Mouse (Mus musculus) midbrain, embryonic 12.5 days (tissue): Measurements from ENCODE around the gene Caprin2. TPM values are rescaled to one million over a fixed set of nuclear protein-coding genes. Genes with fewer than 3 reads are reported as not detected.

ENCODE experiments used
- ATAC-seq: fragments of 200-750 bp; cut with Nextera tagmentation; 2 replicates; pipeline ENCODE4 v1.8.0; 2017; ENCODE audit warnings: low read depth, moderate TSS enrichment, moderate library complexity; ENCODE audit not compliant: low FRiP score
- H3K27ac ChIP-seq: fragments of 300-500 bp; sonication (generic); replicated peaks from 2 replicates; pipeline ENCODE4 v1.5.1; 2016; ENCODE audit warnings: mild to moderate bottlenecking
- H3K27me3 ChIP-seq: fragments of 300-500 bp; sonication (generic); 2 replicates; pipeline ENCODE4 v1.6.1; 2016; ENCODE audit warnings: mild to moderate bottlenecking
- H3K36me3 ChIP-seq: fragments of 300-500 bp; sonication (generic); 2 replicates; pipeline ENCODE4 v1.6.1; 2016
- H3K4me1 ChIP-seq: fragments of 300-500 bp; sonication (generic); 2 replicates; pipeline ENCODE4 v1.6.1; 2016
- H3K4me2 ChIP-seq: fragments of 300-500 bp; sonication (generic); replicated peaks from 2 replicates; pipeline ENCODE4 v1.6.1; 2016; ENCODE audit warnings: mild to moderate bottlenecking, moderate library complexity
- H3K4me3 ChIP-seq: fragments of 300-500 bp; sonication (generic); 2 replicates; pipeline ENCODE4 v1.5.1; 2016; ENCODE audit warnings: mild to moderate bottlenecking
- H3K9ac ChIP-seq: fragments of 300-500 bp; sonication (generic); replicated peaks from 2 replicates; pipeline ENCODE4 v1.6.1; 2016; ENCODE audit warnings: mild to moderate bottlenecking, moderate library complexity
- H3K9me3 ChIP-seq: fragments of 300-500 bp; sonication (generic); 2 replicates; pipeline ENCODE4 v1.6.1; 2016; ENCODE audit warnings: mild to moderate bottlenecking
- WGBS: fragments of 180-500 bp; shearing (Covaris S2); methylation state at CpG from one replicate; pipeline ENCODE4 v1.1.7; 2016; 5-methylcytosine and 5-hydroxymethylcytosine counted together
- polyA plus RNA-seq: library from polyadenylated mRNA; unstranded; fragments of >200 nt; fragmentation: Nextera tagmentation; extraction: Ambion mirVana; gene quantifications from 2 replicates; pipeline ENCODE4 v1.2.1, GENCODE M21; 2016

Caprin2 gene
- polyA plus RNA-seq, 1 experiment from 2014 or later: 25.3 TPM

DNA sequence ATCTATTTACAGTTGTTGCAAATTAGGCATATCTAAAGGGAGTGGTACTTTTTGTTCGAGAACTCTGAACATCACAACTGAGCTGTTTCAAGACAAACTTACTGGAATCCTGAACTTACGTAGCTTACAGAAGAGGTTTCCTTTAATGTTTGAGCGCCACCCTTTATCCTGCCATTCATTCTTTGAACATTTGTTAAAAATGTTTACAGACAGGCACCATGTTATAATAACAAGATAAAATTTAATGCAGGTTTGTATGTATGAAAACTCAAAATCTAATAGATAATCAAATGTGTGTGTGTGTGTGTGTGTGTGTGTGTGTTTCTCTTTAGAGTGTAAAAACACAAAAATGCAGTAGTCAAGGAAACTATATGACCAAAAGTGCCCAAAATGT, 64.3 kb downstream of the Caprin2 start:
- H3K9ac ChIP-seq: peak overlapping the region; percentile 34; the same call in 1 of the 2 replicates
- ATAC-seq: no peak; the same call in 1 of the 2 replicates
- peak overlapping the region; percentile 89 for H3K4me2 ChIP-seq
- peaks cover 19% of the 10 kb centered on the region for H3K4me1 ChIP-seq
- H3K27me3 ChIP-seq: no peaks in the 10 kb centered on the region
- H3K27ac ChIP-seq: no peak overlapping the region; the same call in 1 of the 2 replicates
- H3K36me3 ChIP-seq: no peaks in the 10 kb centered on the region
- WGBS: 34% methylated on average over 3 of the region's 3 CpGs
- peak overlapping the region; percentile 71 for H3K4me3 ChIP-seq
- H3K9me3 ChIP-seq: peaks cover 3% of the 10 kb centered on the region; the same call in 1 of the 2 replicates

GRCm38 (mm10) chr6:148830748-148831727, 65.0 kb downstream of the Caprin2 start, which contains the start of gene Ipo8:
Ipo8 (minus strand) TSS chr6:148831467.
- no peak within 1 kb of the TSS; the same call in 1 of the 2 replicates for H3K27ac ChIP-seq
- no peaks in the 10 kb centered on the region for H3K27me3 ChIP-seq
- peak within 1 kb of the TSS; percentile 69 for H3K9ac ChIP-seq
- peak; percentile 98 for ATAC-seq
- peaks cover 19% of the 10 kb centered on the region for H3K4me1 ChIP-seq
- H3K4me2 ChIP-seq: peak within 1 kb of the TSS; percentile 89
- H3K4me3 ChIP-seq: peak within 1 kb of the TSS; percentile 71
- peaks cover 3% of the 10 kb centered on the region; the same call in 1 of the 2 replicates for H3K9me3 ChIP-seq
- no peaks in the 10 kb centered on the region for H3K36me3 ChIP-seq
- 1% methylated on average over 47 of the region's 47 CpGs for WGBS

- Histone ChIP-seq H3K4me3 (peak overlapping the region; percentile 71), H3K4me2 (peak overlapping the region; percentile 89), H3K4me1 (peaks cover 19% of the 10 kb centered on the region), H3K9me3 (peaks cover 3% of the 10 kb centered on the region; the same call in 1 of the 2 replicates), H3K9ac (peak overlapping the region; percentile 69), H3K27me3 (no peaks in the 10 kb centered on the region), H3K36me3 (no peaks in the 10 kb centered on the region), H3K27ac (no peak overlapping the region)
- WGBS: 12% methylated on average over 3 of the region's 3 CpGs
- no peak for ATAC-seq
Measured at GRCm38 (mm10) chr6:148830355-148830747, 65.7 kb downstream of the Caprin2 start.

DNA sequence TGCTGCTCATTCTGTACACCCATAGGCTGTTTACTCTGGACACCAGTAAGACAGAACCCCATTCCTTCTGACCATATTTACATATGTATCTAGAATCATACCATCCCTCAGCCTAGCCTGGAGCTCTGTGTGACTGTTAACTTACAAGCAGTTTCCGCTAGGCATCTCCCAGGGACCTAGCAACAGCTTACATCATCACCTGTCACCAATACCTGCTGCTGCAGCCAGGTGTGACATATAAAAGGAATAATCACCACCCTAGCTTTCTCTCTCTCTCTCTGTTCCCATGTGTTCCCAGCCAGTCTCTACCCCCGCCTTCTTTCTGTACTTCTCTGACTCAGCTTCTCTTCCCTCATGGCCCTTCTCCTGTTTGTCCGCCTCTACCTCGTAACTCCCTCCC, 69.9 kb downstream of the Caprin2 start:
- peaks cover 14% of the 10 kb centered on the region for H3K4me1 ChIP-seq
- no peak for ATAC-seq
- no peak overlapping the region for H3K4me2 ChIP-seq
- H3K27me3 ChIP-seq: no peaks in the 10 kb centered on the region
- H3K36me3 ChIP-seq: peaks cover 13% of the 10 kb centered on the region
- no peaks in the 10 kb centered on the region for H3K9me3 ChIP-seq
- WGBS: 93% methylated on average over 4 of the region's 4 CpGs
- no peak overlapping the region for H3K4me3 ChIP-seq
- no peak overlapping the region for H3K9ac ChIP-seq
- no peak overlapping the region for H3K27ac ChIP-seq

DNA sequence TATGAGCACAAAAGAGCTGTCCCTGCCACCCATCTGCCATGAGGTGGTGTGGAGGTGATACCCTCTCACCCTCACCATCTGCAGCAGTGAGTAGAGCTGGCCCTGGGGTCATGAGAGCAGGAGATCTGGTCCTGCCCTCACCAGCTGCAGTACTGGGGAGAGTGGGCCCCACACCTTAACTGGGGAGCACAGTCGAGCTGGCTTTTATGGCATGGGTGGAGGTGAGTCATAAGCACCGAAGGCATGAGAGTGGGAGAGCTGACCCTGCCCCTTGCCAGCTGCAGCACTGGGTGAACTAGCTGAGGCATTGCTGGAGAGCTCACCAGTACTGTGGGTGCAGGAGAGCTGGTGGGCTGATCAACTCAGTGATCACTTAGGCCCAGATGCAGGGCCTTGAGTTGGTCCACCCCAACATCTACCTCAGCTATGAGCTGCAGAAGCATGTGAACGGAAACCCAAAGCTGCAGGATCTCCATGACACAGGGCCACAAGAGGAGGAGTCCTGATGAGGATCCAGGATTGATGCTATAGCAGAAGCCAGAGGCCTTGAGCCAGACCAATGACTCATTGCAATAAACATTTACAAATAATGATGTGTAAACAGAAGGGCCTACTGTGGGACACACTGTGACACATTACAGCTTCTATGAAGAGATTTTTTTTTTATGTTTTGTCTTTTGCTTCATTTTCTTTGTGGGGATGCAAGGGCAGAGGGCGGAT, 77.3 kb downstream of the Caprin2 start:
- H3K27me3 ChIP-seq: no peaks in the 10 kb centered on the region
- 93% methylated on average over 4 of the region's 4 CpGs for WGBS
- no peak overlapping the region for H3K27ac ChIP-seq
- H3K36me3 ChIP-seq: peaks cover 58% of the 10 kb centered on the region
- no peak for ATAC-seq
- H3K4me1 ChIP-seq: no peaks in the 10 kb centered on the region
- H3K4me3 ChIP-seq: no peak overlapping the region
- no peak overlapping the region for H3K4me2 ChIP-seq
- no peak overlapping the region for H3K9ac ChIP-seq
- no peaks in the 10 kb centered on the region for H3K9me3 ChIP-seq

GRCm38 (mm10) chr6:148816751-148817150, 79.3 kb downstream of the Caprin2 start:
- no peak for ATAC-seq
- H3K27me3 ChIP-seq: no peaks in the 10 kb centered on the region
- H3K36me3 ChIP-seq: peaks cover 65% of the 10 kb centered on the region
- H3K4me2 ChIP-seq: no peak overlapping the region
- H3K4me1 ChIP-seq: no peaks in the 10 kb centered on the region
- WGBS: 93% methylated on average over 5 of the region's 5 CpGs
- H3K4me3 ChIP-seq: no peak overlapping the region
- H3K27ac ChIP-seq: no peak overlapping the region
- no peak overlapping the region for H3K9ac ChIP-seq
- H3K9me3 ChIP-seq: no peaks in the 10 kb centered on the region

DNA sequence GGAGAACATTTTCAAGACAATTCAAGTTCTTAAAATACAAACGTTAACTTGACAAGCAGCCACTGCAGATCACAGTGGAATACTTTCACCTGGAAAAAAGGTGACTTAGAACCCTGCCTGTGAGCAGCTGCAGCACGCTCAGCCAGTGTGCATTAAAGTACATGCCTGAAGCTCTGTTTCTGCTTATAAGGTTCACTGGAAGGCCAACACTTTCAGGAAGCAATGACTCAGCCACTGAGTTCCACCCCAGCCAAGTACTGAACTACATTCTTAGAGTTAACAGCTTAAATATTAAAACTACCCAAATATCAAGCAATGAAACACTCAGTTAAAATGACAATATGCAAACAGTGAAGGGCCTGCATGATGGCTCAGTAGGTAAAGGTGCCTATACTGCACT, 84.9 kb downstream of the Caprin2 start:
- no peak overlapping the region for H3K9ac ChIP-seq
- no peaks in the 10 kb centered on the region for H3K9me3 ChIP-seq
- H3K36me3 ChIP-seq: peaks cover 70% of the 10 kb centered on the region
- ATAC-seq: no peak
- no peak overlapping the region for H3K4me2 ChIP-seq
- no peak overlapping the region for H3K27ac ChIP-seq
- no peak overlapping the region for H3K4me3 ChIP-seq
- no peaks in the 10 kb centered on the region for H3K27me3 ChIP-seq
- 91% methylated on average over 2 of the region's 2 CpGs for WGBS
- H3K4me1 ChIP-seq: no peaks in the 10 kb centered on the region

DNA sequence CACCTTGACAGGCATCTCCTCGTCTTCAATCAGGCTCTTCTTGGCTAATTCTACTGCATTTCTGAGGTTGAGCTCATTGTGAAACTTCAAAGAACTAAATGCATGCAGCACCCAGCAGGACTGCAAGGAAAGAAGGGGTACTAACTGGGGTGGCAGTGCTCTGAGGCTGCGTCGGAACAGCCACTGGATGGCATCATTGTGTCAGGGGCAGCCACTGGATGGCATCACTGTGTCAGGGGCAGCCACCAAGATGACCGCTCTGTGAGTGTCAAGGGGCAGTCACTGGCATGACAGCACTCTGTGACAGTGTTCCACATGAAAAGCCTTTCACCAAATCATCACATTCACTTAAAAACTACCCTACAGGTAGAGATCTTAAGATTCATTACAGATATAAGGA, 96.3 kb downstream of the Caprin2 start:
- H3K4me3 ChIP-seq: no peak overlapping the region
- no peak for ATAC-seq
- H3K36me3 ChIP-seq: peaks cover 61% of the 10 kb centered on the region
- H3K27ac ChIP-seq: no peak overlapping the region
- no peaks in the 10 kb centered on the region for H3K27me3 ChIP-seq
- H3K4me2 ChIP-seq: no peak overlapping the region
- 89% methylated on average over 4 of the region's 4 CpGs for WGBS
- no peak overlapping the region for H3K9ac ChIP-seq
- H3K4me1 ChIP-seq: no peaks in the 10 kb centered on the region
- H3K9me3 ChIP-seq: no peaks in the 10 kb centered on the region

DNA sequence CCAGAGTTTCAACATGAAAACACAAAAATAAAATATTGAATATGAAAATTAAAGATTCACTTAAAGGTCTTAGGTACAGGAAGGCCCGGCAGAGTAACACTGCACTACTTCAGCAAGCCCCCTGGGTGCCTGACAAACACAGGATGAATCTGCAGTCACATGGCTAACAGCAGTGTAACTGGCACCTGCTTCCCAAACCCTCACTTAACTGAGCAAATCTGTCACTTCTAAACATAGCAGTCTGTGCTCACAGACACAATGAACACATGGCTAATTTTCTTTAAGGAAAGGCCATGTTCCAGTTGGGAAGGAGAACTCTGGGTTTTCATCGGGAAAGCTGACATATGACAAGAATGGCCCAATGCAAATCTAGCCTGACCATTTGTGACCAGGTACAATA, 100.9 kb downstream of the Caprin2 start:
- no peaks in the 10 kb centered on the region for H3K27me3 ChIP-seq
- no peak overlapping the region for H3K4me3 ChIP-seq
- H3K27ac ChIP-seq: no peak overlapping the region
- no peak overlapping the region for H3K9ac ChIP-seq
- no peaks in the 10 kb centered on the region for H3K9me3 ChIP-seq
- H3K36me3 ChIP-seq: peaks cover 55% of the 10 kb centered on the region
- H3K4me2 ChIP-seq: no peak overlapping the region
- ATAC-seq: no peak
- 89% methylated on average over 2 of the region's 2 CpGs for WGBS
- no peaks in the 10 kb centered on the region for H3K4me1 ChIP-seq

Other genes with a start within 250 kb of the Caprin2 start
- 29.4 TPM in 2 replicates for gene Ipo8, start 64.8 kb downstream of the Caprin2 start, polyA plus RNA-seq
- gene Sinhcaf, start 50.2 kb upstream of the Caprin2 start, polyA plus RNA-seq: 210 and 223 TPM in 2 replicates
- gene Dennd5b, start 205.4 kb upstream of the Caprin2 start, polyA plus RNA-seq: 19.8 and 22.7 TPM in 2 replicates
- gene Gm10203, start 233.9 kb upstream of the Caprin2 start, polyA plus RNA-seq: not detected in 2 replicates
- 8.1 and 8.4 TPM in 2 replicates for gene Etfbkmt, start 243.6 kb upstream of the Caprin2 start, polyA plus RNA-seq